Mouse (Mus musculus): ENCODE measurements around the gene Mpnd.
"Not testable (repeated sequence)": the region's sequence is repeated elsewhere in the genome, so short reads cannot be mapped to it uniquely, and the experiment has no call there.

The Mpnd gene

DNA sequence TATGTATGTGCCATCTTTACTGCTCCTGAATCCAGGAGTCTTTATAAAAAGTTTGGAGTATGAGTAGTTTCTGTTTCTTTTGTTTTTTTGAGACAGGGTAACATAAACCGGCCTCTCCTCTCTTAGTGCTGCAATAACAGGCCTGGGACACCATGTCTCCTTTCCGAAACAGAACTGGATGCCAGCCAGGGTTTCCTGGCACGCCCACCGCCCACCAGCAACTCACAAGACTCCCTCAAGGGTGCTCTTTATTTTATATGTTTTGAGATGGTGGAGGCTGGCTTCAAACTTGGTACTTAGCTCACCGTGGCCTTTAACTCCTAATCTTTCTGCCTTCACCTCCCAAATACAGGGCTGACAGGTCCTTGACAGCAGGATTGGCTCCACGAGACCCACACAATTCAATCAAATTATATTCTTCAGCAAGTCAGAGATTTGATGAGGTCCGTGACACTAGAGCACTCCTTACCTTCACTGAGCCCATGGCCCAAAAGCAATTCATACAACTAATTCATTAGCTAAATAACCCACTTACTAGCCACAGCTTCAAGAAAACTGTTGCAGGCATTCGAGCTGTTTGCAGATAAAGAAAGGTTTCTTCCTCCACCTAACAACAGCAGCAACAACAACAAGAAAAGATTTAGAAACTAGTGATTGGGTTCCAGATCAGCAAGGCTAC lies 33.2 kb downstream of the Mpnd start:
- DNase-seq (ENCODE audit: low spot score in 2 of 2), result no peak

DNA sequence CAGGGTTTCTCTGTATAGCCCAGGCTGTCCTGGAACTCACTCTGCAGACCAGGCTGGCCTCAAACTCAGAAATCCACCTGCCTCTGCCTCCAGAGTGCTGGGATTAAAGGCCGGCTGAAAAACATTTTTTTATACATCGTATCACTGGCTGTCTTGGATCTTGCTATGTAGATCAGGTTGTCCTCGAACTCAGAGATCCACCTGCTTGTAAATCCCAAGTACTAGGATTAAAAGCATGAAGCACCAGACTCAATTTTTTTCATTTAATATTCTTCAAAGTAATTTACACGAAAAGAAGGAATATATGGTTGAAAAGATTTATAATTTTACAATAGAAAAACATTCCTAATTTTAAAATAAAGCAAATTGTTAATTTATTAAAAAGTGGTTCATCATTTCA lies 33.8 kb downstream of the Mpnd start:
- DNase-seq (ENCODE audit: low spot score in 2 of 2), result no peak

DNA sequence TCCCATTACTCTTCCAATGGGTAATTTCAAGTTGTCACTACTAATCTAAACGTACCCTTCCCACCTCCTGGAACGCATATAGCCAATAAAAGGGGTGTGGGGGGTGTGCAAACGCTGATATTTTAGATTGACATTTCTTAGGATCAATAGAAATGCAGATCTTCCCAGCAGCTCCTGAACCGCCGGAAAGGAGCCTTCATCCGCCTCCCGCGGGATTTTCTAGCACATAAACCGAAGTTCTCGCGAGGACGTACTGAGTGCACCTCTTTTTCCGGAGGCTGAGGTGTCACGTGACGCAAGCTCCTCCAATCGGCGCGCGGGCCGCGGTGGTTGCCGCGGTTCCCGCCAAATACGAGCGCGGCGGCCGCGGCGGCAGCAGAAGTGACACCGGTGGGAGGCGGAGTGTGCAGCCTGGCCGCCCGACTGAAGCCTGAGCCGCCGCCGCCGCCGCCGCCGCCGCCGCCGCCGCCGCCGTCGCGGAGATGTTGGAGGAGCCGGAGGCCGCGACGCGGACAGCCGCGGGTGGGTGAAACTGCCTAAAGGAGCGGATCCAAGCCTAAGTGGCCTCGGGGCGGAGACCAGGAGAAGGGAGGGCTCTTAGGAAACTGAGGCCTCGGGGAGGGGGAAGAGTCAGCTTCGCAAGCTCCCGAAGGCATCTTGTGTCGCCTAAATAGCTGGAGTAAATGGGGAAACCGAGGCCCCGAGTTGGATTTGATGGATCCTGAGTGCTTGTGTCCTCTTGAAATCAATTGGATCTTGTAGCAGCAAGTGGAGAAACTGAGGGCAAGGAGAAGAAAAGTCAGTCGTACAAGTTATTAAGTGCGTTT lies 34.7 kb downstream of the Mpnd start, which contains the start of gene Chaf1a:
Gene Chaf1a, plus strand, starts transcription at position 410 of the 827 bp plus-strand sequence.
- DNase-seq (ENCODE audit: low spot score in 2 of 2), result peak; percentile 89 to 91

DNA sequence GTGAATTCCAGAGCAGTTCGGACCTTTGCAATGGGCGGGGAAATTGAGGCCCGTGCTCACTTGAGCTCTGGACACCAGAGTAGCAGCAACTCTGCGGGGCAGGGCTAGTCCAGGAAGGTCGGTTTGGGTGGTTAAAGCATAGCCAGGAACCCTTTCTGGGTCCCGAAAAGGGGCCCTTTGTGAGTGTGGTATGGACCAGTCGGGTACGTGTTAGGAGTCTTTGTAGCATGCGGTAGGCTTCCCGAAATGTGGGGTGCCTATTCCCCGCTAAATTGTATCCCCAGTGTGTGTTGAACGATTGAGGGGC lies 35.3 kb downstream of the Mpnd start:
- no peak for DNase-seq (ENCODE audit: low spot score in 2 of 2)

DNA sequence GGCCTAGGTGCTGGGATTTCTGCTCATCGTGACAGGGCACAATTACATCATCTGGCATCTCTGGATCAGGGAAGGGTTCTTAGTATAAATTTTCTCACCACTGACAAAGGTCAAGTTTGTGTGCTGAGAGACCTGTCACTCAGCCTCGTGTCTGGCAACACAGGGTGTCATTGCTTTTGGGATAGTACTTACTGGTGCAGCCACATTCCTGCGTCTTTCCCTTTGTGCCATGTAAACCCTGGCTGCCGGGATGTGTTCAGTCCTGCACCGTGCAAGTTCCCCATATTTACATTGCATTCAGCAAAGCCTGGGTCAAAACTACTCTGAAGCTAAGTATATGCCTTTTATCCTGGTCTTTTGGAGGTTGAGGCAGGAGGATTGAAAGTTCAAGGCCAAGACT lies 45.9 kb downstream of the Mpnd start:
- no peak for DNase-seq (ENCODE audit: low spot score in 2 of 2)

DNA sequence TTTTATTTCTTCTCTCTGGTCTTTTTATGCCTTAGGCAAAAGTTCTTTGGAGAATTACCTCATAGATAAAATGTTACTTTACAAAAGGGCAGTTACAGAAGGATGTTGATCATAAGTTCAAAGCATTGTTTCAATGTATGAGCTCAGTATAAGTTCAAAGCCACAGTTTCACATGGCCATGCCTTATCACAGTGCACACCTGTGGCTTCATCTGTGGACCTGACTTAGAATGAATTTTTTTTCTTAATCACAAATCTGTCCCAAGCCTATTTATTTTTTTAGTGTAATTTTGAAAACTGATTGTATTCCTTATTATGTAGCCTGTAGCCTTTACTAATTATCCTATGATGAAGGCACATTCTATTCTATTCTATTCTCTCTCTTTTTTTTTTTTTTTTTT lies 49.4 kb downstream of the Mpnd start:
- no peak for DNase-seq (ENCODE audit: low spot score in 2 of 2)

DNA sequence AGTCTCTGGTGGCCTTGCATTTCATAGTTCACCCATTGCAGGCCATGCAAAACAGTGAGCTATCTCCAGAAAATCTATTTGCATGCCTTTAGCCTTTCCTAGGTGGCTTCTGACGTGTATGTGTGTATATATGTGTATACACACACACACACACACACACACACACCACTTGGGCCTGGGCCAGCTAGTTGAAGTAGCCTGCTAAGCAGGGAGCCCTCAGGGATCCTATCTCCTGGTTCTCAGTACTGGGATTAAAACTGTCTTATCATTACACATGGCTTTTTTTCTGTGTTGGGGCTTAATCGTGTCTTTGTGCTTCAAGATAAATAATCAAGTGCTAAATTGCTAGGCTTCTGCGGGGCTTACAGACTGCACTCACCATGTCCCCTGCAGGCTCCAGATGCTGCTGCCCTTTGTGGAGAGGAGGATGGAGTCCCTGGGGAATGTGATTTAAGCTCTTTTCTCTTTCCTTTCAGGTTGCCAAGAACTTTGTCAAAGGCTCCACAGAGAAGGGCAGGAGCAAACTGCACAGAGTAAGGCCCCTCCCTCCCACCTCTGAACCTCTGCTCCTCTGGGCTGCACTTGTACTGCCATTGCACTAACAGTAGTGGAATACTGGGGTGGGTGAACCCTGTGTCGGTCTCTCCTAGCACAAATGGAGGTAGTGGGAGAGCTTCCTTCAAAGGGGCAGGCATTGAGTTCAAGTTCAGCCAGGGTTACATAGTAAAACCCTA lies 50.6 kb downstream of the Mpnd start:
- DNase-seq (ENCODE audit: low spot score in 2 of 2), result no peak

DNA sequence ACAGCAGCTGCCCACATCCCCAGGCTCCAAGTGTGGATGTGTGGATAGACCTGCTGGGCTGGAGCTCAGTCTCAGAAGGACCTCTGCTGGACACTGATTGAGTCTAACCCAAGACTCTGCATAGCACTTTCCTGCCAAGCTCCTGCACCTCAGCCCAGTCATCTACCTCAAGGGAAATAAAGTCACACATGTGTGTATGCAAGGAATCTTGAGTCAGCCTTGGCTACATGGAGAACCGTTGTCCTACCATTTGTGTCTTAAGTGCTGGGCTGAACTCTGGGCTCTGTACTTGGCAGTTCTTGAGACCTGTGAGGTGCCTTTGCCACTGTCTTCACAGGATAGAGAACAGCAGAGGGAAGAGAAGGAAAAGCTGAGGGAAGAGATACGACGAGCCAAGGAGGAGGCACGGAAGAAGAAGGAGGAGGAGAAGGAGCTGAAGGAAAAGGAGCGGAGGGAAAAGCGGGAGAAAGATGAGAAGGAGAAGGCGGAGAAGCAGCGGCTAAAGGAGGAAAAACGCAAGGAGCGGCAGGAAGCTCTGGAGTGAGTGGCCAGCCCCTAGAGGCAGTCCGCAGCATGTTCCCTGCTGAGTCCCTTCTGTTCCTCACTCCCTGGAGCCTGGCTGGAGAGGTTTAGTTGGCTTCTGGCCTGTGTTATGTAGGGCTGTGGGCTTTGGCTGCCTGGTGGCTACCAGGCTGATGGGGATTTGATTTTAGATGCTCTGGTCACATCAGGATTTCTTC lies 52.0 kb downstream of the Mpnd start:
- DNase-seq (ENCODE audit: low spot score in 2 of 2), result no peak

DNA sequence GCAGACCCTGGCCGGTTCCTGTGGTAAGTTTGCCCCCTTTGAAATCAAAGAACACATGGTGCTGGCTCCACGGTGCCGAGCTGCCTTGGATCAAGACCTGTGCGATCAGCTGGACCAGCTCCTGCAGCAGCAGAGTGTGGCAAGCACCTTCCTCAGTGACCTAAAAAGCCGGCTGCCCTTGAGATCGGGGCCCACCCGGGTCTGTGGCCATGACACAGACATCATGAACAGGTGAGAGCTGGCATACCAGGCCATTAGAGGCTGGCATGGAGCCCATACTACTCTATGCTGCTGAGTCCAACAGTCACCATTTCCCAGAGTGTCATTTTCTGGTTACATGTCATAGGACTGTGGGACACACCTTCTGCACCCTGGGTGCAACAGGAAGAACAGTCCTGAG lies 56.6 kb downstream of the Mpnd start:
- no peak for DNase-seq (ENCODE audit: low spot score in 2 of 2)

DNA sequence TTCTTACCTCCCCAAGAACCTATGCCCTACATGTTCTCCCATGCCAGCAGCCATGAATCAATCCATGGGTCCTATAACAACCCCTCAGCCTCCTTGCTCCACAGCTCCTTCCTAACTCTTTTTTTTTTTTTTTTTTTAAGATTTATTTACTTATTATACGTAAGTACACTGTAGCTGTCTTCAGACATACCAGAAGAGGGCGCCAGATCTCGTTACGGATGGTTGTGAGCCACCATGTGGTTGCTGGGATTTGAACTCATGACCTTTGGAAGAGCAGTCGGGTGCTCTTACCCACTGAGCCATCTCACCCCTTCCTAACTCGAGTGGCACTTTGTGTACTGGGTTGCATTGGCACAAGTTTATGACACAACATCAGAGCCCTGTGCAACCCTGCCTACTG lies 60.2 kb downstream of the Mpnd start:
- not testable (repeated sequence) for DNase-seq (ENCODE audit: low spot score in 2 of 2)

Data from frontal cortex, postnatal 25 days (tissue).